Mouse (Mus musculus) lung, postnatal 36 days (tissue): Measurements from ENCODE around the gene Slc30a1.

Experiments used
- DNase-seq: peaks from one replicate; pipeline ENCODE4 v3.0.0; 2022; ENCODE audit warnings: mixed read lengths

The Slc30a1 gene

DNA sequence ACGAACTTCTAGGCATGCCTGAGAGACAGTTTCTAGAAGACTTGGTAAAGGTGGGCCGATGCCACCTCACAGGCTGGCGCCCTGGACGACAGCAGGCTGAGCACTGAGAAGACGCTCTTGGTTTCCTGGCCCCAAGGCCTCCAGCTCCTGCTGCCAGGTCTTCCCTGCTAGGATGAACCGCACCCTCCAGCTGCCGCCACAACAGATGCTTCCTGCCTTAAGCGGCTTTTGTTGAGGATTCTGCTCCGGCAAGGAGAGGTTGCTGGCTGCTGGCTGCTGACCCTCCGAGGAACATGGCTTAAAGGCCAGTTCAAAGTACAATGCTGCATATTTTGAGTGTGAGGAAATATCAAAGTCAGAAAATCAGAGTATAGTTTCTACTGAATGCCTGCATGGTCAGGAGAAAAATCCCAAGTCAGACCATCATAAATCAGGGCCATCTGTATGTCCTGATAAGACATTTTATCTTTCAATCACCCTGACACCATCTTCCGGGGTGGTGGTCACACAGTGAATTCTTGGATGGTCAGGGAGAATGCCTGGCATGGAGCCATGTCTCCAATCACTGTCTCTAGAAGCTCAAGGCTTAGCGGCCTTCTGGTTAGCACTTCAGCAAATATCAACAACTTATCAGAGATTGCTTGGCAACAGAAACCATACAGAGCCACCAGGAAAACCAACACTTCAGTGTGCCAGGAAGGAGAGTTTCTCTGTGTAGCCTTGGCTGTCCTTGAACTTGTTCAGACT is 9.6 kb upstream of the Slc30a1 start:
- DNase-seq: peak; percentile 88

DNA sequence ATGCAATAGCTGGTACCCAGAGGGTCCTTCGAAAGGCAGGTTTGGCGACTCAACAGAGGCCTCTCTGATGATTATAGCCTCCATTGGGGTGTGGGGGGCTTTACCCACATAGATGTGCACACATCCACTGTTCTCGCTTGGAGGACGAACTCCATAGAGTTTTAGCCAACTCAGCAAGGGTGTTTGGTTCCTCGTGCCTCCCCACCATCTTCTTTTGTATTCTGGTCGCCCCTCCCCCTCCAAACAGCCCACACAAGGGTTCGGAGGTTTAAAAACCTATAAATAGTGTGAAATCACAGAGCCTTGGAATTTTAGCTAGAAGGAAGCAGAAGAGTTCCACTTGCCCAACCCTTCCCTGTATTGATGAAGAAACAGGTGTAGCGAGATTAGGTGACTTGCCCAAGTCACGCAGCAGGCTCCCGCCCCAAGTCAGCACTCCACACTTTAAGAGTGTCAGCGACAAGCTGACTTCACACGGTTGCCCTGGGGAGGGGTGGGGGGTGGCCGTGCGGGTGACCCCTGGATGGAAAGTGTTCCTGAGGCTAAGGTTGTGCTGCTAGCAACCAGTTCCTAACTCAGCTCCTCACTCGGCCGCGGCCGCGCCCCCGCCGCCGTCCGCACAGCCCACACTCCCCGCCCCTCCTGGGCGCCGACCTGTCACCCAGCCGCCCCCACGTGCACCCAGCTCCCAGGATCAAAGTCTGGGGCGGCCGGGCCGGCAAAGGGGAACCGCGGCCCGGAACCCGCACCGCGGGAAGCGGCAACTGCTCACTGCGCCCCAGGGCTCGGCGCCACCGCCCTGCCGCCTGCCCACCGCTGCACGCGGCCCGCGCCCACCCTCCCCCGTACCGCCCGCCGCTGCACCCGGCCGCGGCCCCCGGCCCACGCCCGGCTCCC is 682 bp upstream of the Slc30a1 start:
- peak; percentile 76 for DNase-seq

DNA sequence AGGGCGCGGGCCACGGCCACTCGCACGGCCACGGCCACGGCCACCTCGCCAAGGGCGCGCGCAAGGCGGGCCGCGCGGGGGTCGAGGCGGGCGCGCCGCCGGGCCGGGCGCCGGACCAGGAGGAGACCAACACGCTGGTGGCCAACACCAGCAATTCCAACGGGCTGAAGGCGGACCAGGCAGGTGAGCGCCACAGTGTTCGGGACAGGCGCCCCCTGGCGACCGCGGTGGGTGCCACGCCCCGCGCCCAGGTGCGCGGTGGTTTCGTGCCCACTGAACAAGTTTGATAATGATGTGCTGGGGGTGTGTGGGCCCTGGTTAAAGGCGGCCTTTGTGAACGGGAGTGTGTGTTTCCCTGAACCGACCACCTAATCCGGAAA is 854 bp downstream of the Slc30a1 start:
- peak; percentile 91 for DNase-seq

DNA sequence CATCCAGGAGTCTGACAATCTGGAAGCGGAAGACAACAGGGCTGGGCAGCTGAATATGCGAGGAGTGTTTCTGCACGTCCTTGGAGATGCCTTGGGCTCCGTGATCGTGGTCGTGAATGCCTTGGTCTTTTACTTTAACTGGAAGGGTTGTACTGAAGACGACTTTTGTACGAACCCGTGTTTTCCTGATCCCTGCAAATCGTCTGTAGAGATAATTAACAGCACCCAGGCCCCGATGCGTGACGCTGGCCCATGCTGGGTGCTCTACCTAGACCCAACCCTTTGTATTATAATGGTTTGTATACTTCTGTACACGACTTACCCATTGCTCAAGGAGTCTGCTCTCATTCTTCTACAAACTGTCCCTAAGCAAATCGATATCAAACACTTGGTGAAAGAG is 2.3 kb downstream of the Slc30a1 start:
- no peak for DNase-seq

- DNase-seq: no peak
These were observed 2.7 kb downstream of the Slc30a1 start for GRCm38 (mm10) chr1:191909316-191909715.

GRCm38 (mm10) chr1:191910646-191911045 is 4.1 kb downstream of the Slc30a1 start:
- DNase-seq: no peak

DNA sequence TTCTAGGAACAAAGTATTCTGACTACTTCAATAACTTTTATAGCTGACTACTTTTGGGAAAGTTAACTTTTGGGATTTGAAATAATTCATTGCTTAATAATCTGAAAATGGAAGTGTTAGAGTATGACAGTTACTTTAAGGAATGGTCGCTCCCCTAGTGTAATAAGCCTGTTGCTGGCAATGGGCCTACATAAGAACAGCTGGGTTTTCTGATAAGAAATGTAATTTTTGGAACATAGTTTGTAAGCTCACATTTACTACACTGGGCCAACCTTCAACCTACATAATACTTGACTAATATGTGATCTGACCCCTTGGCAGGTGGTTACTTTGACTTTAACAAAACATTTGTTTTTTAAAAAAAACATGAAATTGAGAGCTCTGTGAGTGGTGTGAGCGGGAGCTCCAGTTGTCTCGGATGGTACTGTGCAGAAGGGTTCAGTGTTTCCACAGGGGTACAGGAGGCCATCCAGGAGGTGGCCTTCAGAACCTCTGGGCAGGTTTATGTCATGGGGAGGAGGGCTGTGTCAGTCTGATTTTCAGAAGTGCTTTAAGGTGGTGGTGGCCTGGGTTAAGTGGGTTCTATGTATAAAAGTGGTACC is 4.6 kb downstream of the Slc30a1 start:
- DNase-seq: no peak

GRCm38 (mm10) chr1:191914647-191915046 is 8.1 kb downstream of the Slc30a1 start:
- DNase-seq: no peak

GRCm38 (mm10) chr1:191915586-191915985 is 9.0 kb downstream of the Slc30a1 start:
- no peak for DNase-seq

DNA sequence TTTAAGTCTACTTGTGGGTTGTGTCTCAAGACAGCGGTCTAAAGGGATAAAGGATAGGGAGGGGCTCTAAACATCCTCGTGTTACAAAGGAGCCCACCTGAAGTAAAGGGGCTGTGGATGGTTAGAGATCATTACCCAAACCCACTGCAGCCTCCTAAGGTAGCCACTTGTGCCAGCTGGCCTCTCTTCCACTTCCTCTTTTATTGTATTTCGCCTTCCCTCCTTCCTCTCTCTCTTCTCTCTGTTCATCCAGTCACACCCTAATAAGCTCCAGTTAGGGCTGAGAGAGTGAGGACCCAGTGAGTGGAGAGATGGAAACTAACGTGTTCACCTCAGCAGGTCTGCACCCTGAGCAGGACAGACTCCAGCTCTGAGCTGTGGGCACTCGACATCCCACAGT is 10.3 kb downstream of the Slc30a1 start:
- no peak for DNase-seq

DNA sequence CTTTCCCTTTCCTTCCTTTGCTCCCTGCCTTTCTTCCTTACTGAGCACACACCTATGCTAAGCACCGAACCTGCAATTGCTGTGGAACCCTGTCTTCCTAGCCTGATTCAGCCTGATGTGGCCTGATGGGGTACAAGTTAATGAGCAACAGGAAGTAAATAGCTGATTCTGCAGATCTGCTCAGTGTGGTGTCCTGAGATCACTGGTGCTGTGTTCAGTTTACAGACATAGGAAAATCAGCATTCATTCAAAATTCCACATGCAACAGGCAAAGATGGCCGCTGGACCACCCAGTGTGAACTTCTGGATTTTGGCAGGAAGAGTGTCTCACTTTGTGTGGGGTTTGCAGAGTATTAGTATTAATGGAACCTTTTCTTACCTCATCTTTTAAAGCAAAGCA is 12.8 kb downstream of the Slc30a1 start:
- no peak for DNase-seq

GRCm38 (mm10) chr1:191921701-191922100 is 15.1 kb downstream of the Slc30a1 start:
- no peak for DNase-seq

DNA sequence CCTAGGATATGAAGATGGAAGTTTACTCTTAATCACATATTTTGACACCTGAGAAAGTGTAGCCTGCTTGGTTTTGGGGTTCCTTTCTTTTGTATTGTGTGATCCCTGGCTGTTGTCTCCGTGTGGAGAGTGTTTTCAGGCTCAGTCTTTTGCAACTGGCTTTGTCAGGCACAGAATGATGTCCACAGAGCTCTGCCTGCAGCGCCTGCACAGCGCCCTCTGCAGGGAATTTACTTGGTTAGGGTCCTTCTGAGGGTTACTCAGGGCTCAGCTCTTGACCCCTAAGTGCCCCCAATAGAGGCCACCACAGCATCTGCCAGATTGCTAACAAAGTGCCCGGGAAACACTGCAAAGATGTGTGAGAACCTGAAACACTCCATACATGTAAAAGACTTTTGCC is 18.9 kb downstream of the Slc30a1 start:
- DNase-seq: no peak

DNA sequence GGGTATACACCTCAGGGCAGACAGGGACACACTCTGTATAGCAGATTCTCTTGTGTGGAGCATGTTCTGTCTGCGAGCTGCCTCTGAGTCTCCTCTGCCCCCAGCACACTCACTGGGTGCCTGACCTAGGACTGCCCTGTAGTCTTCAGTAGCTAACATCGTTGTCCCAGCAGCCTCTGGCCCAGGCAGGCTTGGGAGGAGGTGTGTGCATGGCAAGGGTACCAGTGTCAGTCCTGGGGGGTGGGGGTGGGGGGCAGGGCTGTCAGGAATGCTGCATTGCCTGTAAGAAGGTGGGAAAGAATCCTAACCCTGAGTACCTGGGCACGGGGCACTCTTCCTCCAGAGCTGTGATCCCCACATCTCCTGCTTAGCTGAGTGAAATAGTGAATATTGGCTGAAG is 20.1 kb downstream of the Slc30a1 start:
- no peak for DNase-seq

DNA sequence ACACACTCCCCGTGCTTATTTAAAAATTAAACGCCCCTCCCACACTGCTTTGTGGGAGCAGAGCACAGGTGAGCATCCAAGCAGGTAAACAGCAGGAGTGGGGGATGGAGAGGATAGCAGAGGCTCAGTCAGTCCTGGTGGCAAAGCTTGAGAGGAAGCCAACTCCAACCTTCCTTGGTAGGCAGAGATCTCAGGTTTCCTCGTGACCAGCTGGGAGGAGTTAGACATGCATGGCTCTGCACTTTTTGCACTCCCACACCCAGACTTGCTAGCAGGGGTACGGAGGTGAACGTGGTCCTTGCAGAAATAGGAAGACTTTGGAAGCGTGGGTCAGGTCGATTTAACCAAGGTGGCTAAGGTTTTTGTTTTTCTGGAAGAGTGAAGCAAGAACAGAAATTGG is 21.8 kb downstream of the Slc30a1 start:
- DNase-seq: no peak

DNA sequence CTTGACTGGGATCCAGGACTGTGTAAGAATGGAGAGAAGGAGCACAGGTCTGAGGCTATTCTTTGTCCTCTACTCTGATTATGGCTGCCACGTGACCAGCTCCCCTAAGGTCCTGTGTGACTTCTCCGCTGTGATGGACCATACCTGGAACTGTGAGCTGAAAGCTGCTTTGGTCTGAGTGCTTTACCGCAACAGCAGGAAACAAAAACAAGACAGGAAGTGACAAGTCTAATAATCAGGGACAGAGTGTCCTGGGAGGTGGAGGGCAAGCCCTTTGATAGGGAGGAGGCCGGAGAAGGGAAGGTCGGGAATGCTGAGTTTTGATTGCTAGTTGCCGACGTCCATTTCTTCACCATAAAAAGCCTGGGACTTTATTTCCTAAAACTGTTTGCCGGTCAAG is 22.5 kb downstream of the Slc30a1 start:
- DNase-seq: no peak

DNA sequence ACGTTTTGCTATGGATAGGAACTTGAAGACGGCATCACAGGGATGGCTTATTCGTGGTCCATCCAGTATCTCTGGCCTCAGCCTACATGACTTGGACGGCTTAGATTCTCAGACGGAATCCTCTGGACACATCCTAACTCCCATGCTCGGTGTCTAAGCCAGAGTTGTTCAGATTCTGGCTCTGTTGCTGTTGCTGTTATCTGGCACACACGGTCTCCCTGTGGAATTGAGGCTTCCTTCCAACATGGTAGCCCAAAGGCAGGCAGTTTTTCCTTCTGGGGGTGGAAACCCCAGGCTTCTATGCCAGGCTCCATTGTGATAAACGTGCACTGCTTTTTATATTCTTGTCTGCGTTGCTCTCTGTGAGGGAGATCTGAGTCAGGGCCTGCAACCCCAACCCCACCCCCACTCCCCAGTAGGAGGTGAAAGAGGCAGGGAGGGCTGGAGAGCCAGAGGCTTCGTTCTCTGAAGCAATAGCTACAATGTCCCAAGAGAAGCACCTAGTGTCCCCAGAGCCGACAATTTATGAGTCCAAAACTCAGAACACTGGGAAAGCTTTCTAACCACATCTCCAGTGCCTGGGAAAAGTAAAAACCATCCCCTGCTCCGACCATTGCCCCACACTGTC is 23.4 kb downstream of the Slc30a1 start:
- DNase-seq: no peak

GRCm38 (mm10) chr1:191930525-191931105 is 24.0 kb downstream of the Slc30a1 start:
- no peak for DNase-seq

DNA sequence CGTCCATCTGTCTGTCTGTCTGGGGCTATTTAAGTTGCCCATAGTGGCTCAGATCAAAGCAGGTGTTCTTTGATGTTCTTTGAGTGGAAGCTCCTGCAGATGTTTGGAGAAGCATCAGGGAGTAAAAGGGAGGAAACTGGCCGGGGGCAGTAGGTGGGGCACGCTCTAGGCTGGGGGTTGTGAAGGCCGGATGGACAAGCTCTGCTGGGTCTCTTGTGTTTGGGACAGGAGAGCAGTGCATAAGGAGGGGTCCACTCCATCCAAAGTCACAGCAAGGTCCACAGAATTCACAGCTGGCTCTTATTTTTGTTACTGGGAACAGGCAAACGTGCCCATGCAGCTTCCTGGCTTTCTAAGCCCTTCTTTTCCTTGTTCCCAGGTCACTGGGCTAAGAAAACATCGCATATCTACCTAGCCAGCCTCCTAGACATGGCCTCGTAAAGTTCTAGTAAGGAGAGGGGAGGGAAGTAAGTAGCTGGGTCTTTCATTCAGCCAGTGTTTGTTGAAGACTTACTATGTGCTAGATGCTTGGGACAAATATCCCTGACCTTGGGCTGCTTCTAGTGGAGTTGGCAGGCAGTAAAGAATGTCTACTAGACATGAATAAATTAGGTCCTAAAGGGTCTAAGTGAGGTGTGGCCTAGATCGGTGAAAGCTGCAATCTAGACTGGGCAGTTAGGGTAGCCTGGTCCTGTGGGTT is 25.9 kb downstream of the Slc30a1 start:
- no peak for DNase-seq

DNA sequence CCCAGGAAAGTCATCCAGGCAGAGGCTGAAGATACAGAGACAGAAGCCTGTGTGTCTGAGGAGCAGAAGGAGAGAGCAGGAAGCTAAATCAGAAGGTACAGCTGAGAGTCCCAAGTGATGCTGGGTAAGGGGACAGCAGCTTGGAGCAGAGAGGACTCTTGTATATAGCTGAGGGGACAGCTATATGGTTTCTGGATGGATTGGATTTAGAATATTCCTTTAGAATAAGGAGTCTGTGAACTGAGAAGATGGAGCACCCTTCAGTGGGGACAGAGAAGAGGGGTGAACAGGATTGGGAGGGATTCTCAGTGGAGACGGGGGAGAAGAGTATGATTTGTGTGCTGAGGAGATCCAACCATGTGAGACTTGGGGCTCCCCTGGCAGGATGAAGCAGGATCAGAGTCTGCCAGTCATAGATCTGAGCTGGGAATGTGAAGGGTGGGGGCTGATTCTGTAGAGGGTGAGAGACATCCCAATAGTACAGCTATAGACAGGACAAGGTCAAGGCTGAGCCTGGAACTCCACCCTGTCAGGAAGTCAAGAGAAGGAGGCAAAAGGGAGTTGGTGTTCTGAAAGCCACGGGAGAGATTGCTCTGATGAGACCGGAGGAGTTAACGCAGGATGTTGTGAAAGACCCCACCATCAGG is 26.5 kb downstream of the Slc30a1 start:
- no peak for DNase-seq

- DNase-seq: peak; percentile 59
These were observed 37.1 kb downstream of the Slc30a1 start for GRCm38 (mm10) chr1:191943638-191944037.

DNA sequence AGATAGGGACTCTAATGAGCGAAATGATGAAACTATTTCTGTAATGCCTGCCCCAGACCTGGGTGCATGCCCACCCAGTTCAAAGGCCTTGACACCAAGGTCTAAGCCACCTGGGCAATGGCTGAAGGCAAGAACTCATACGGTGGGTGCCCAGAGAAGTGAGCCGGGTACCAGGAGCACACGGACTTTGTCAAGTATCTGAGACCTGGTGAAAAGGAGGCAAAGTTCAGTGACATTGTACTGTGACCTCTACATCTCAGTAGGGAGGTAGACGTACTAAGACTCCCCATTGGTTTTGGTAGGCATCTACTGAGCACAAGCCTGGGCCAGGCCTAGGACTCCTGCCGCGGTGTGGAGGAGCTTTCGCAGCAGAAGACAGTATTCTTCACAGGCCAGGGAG is 38.8 kb downstream of the Slc30a1 start:
- DNase-seq: no peak
